Mouse (Mus musculus): ENCODE results near the gene Nol4l. TPM values are rescaled to one million over a fixed set of nuclear protein-coding genes. Genes with fewer than 3 reads are reported as not detected.

Nol4l gene
- polyA plus RNA-seq, 1 experiment from 2014 or later, result 26.7 TPM

GRCm38 (mm10) chr2:153443434-153444240, 86.1 kb downstream of the Nol4l start:
- H3K27me3 ChIP-seq (ENCODE audit: control insufficient read depth, insufficient read depth, low read length), result no peaks in the 10 kb centered on the region
- under 1% methylated on average over 46 of the region's 59 CpGs for WGBS
- peak overlapping the region; percentile 93 for H3K27ac ChIP-seq (ENCODE audit: low read depth, low read length)
- H3K4me3 ChIP-seq (ENCODE audit: low read depth, low read length), result peak overlapping the region; percentile 92
- ATAC-seq (ENCODE audit: low FRiP score), result peak; percentile 75
- H3K9me3 ChIP-seq (ENCODE audit: control insufficient read depth, low read length), result no peaks in the 10 kb centered on the region
- H3K9ac ChIP-seq (ENCODE audit: low read depth, low read length), result peak overlapping the region; percentile 71
- H3K4me2 ChIP-seq (replicated peaks; ENCODE audit: low read depth, low read length), result peak overlapping the region; percentile 96
- DNase-seq (ENCODE audit: low spot score), result no peak
- peaks cover 10% of the 10 kb centered on the region for H3K4me1 ChIP-seq (replicated peaks; ENCODE audit: control insufficient read depth, insufficient read depth, low read length)
- H3K36me3 ChIP-seq (ENCODE audit: control insufficient read depth, insufficient read depth, low read length), result no peaks in the 10 kb centered on the region

GRCm38 (mm10) chr2:153442720-153443119, 87.1 kb downstream of the Nol4l start:
- peak overlapping the region; percentile 92 for H3K4me3 ChIP-seq (ENCODE audit: low read depth, low read length)
- DNase-seq (ENCODE audit: low spot score), result peak; percentile 35
- no peaks in the 10 kb centered on the region for H3K36me3 ChIP-seq (ENCODE audit: control insufficient read depth, insufficient read depth, low read length)
- H3K9me3 ChIP-seq (ENCODE audit: control insufficient read depth, low read length), result no peaks in the 10 kb centered on the region
- peak overlapping the region; percentile 71; the same call in 1 of the 2 replicates for H3K9ac ChIP-seq (ENCODE audit: low read depth, low read length)
- H3K27me3 ChIP-seq (ENCODE audit: control insufficient read depth, insufficient read depth, low read length), result no peaks in the 10 kb centered on the region
- H3K4me2 ChIP-seq (replicated peaks; ENCODE audit: low read depth, low read length), result peak overlapping the region; percentile 96
- H3K4me1 ChIP-seq (replicated peaks; ENCODE audit: control insufficient read depth, insufficient read depth, low read length), result peaks cover 10% of the 10 kb centered on the region
- peak overlapping the region; percentile 93; the same call in 1 of the 2 replicates for H3K27ac ChIP-seq (ENCODE audit: low read depth, low read length)
- 2% methylated on average over 5 of the region's 5 CpGs for whole genome bisulfite sequencing
- ATAC-seq (ENCODE audit: low FRiP score), result no peak

- Histone ChIP-seq H3K4me1 (replicated peaks; ENCODE audit: control insufficient read depth, insufficient read depth, low read length) (peaks cover 13% of the 10 kb centered on the region), H3K4me3 (ENCODE audit: low read depth, low read length) (no peak overlapping the region), H3K27me3 (ENCODE audit: control insufficient read depth, insufficient read depth, low read length) (no peaks in the 10 kb centered on the region), H3K4me2 (replicated peaks; ENCODE audit: low read depth, low read length) (peak overlapping the region; percentile 21; the same call in 1 of the 2 replicates), H3K36me3 (ENCODE audit: control insufficient read depth, insufficient read depth, low read length) (no peaks in the 10 kb centered on the region; the same call in 1 of the 2 replicates), H3K9me3 (ENCODE audit: control insufficient read depth, low read length) (no peaks in the 10 kb centered on the region), H3K9ac (ENCODE audit: low read depth, low read length) (no peak overlapping the region), H3K27ac (ENCODE audit: low read depth, low read length) (peak overlapping the region; percentile 47)
- no peak for ATAC-seq (ENCODE audit: low FRiP score)
- no peak for DNase-seq (ENCODE audit: low spot score)
- 41% methylated on average over 3 of the region's 3 CpGs for WGBS
Observed at GRCm38 (mm10) chr2:153441228-153441627, 88.5 kb downstream of the Nol4l start.

GRCm38 (mm10) chr2:153440755-153441154, 89.0 kb downstream of the Nol4l start:
- no peak for ATAC-seq (ENCODE audit: low FRiP score)
- Histone ChIP-seq H3K4me1 (replicated peaks; ENCODE audit: control insufficient read depth, insufficient read depth, low read length) (peaks cover 12% of the 10 kb centered on the region), H3K9ac (ENCODE audit: low read depth, low read length) (no peak overlapping the region), H3K27ac (ENCODE audit: low read depth, low read length) (peak overlapping the region; percentile 47), H3K27me3 (ENCODE audit: control insufficient read depth, insufficient read depth, low read length) (no peaks in the 10 kb centered on the region), H3K4me2 (replicated peaks; ENCODE audit: low read depth, low read length) (no peak overlapping the region), H3K9me3 (ENCODE audit: control insufficient read depth, low read length) (no peaks in the 10 kb centered on the region), H3K4me3 (ENCODE audit: low read depth, low read length) (no peak overlapping the region), H3K36me3 (ENCODE audit: control insufficient read depth, insufficient read depth, low read length) (no peaks in the 10 kb centered on the region; the same call in 1 of the 2 replicates)
- WGBS, result 53% methylated on average over 2 of the region's 2 CpGs
- DNase-seq (ENCODE audit: low spot score), result no peak

GRCm38 (mm10) chr2:153437306-153437659, 92.5 kb downstream of the Nol4l start:
- Histone ChIP-seq H3K9ac (ENCODE audit: low read depth, low read length) (no peak overlapping the region; the same call in 1 of the 2 replicates), H3K27ac (ENCODE audit: low read depth, low read length) (0 out of 2 replicates have a peak overlapping the region, but pooled peaks have one; percentile 12), H3K4me2 (replicated peaks; ENCODE audit: low read depth, low read length) (no peak overlapping the region)

GRCm38 (mm10) chr2:153436641-153437305, 93.0 kb downstream of the Nol4l start:
- Histone ChIP-seq H3K4me3 (ENCODE audit: low read depth, low read length) (no peak overlapping the region), H3K27ac (ENCODE audit: low read depth, low read length) (peak overlapping the region; percentile 39), H3K4me2 (replicated peaks; ENCODE audit: low read depth, low read length) (no peak overlapping the region), H3K27me3 (ENCODE audit: control insufficient read depth, insufficient read depth, low read length) (no peaks in the 10 kb centered on the region), H3K9ac (ENCODE audit: low read depth, low read length) (no peak overlapping the region; the same call in 1 of the 2 replicates), H3K36me3 (ENCODE audit: control insufficient read depth, insufficient read depth, low read length) (no peaks in the 10 kb centered on the region; the same call in 1 of the 2 replicates), H3K9me3 (ENCODE audit: control insufficient read depth, low read length) (no peaks in the 10 kb centered on the region), H3K4me1 (replicated peaks; ENCODE audit: control insufficient read depth, insufficient read depth, low read length) (peaks cover 27% of the 10 kb centered on the region)
- 40% methylated on average over 6 of the region's 6 CpGs for WGBS
- ATAC-seq (ENCODE audit: low FRiP score) (no peak), DNase-seq (ENCODE audit: low spot score) (no peak)

More at GRCm38 (mm10) chr2:153437306-153437659, 92.5 kb downstream of the Nol4l start:
- ATAC-seq (ENCODE audit: low FRiP score) (no peak), DNase-seq (ENCODE audit: low spot score) (peak; percentile 22)
- Histone ChIP-seq H3K4me3 (ENCODE audit: low read depth, low read length) (no peak overlapping the region), H3K36me3 (ENCODE audit: control insufficient read depth, insufficient read depth, low read length) (no peaks in the 10 kb centered on the region; the same call in 1 of the 2 replicates), H3K27me3 (ENCODE audit: control insufficient read depth, insufficient read depth, low read length) (no peaks in the 10 kb centered on the region), H3K4me1 (replicated peaks; ENCODE audit: control insufficient read depth, insufficient read depth, low read length) (peaks cover 28% of the 10 kb centered on the region), H3K9me3 (ENCODE audit: control insufficient read depth, low read length) (no peaks in the 10 kb centered on the region)
- WGBS, result 46% methylated on average over 2 of the region's 2 CpGs

GRCm38 (mm10) chr2:153434880-153435831, 94.6 kb downstream of the Nol4l start:
- H3K36me3 ChIP-seq (ENCODE audit: control insufficient read depth, insufficient read depth, low read length), result no peaks in the 10 kb centered on the region; the same call in 1 of the 2 replicates
- ATAC-seq (ENCODE audit: low FRiP score) (peak; percentile 63), DNase-seq (ENCODE audit: low spot score) (peak; percentile 34)
- peaks cover 21% of the 10 kb centered on the region for H3K4me1 ChIP-seq (replicated peaks; ENCODE audit: control insufficient read depth, insufficient read depth, low read length)
- H3K4me3 ChIP-seq (ENCODE audit: low read depth, low read length), result no peak overlapping the region
- no peaks in the 10 kb centered on the region for H3K27me3 ChIP-seq (ENCODE audit: control insufficient read depth, insufficient read depth, low read length)
- H3K27ac ChIP-seq (ENCODE audit: low read depth, low read length), result peak overlapping the region; percentile 11; the same call in 1 of the 2 replicates
- no peak overlapping the region for H3K9ac ChIP-seq (ENCODE audit: low read depth, low read length)
- 11% methylated on average over 9 of the region's 9 CpGs for WGBS
- H3K4me2 ChIP-seq (replicated peaks; ENCODE audit: low read depth, low read length), result no peak overlapping the region
- no peaks in the 10 kb centered on the region for H3K9me3 ChIP-seq (ENCODE audit: control insufficient read depth, low read length)

- H3K4me1 ChIP-seq (replicated peaks; ENCODE audit: control insufficient read depth, insufficient read depth, low read length), result peaks cover 21% of the 10 kb centered on the region
- no peak for ATAC-seq (ENCODE audit: low FRiP score)
Observed at GRCm38 (mm10) chr2:153433859-153434258, 95.9 kb downstream of the Nol4l start.

More at GRCm38 (mm10) chr2:153433859-153434258, 95.9 kb downstream of the Nol4l start:
- Histone ChIP-seq H3K27me3 (ENCODE audit: control insufficient read depth, insufficient read depth, low read length) (no peaks in the 10 kb centered on the region), H3K9me3 (ENCODE audit: control insufficient read depth, low read length) (no peaks in the 10 kb centered on the region), H3K9ac (ENCODE audit: low read depth, low read length) (no peak overlapping the region), H3K4me3 (ENCODE audit: low read depth, low read length) (no peak overlapping the region), H3K4me2 (replicated peaks; ENCODE audit: low read depth, low read length) (no peak overlapping the region), H3K27ac (ENCODE audit: low read depth, low read length) (no peak overlapping the region; the same call in 1 of the 2 replicates), H3K36me3 (ENCODE audit: control insufficient read depth, insufficient read depth, low read length) (no peaks in the 10 kb centered on the region; the same call in 1 of the 2 replicates)
- DNase-seq (ENCODE audit: low spot score), result no peak
- 60% methylated on average over 3 of the region's 3 CpGs for WGBS

Measured in hindbrain, embryonic 11.5 days (tissue).